Mouse (Mus musculus) heart, postnatal 0 days (tissue): ENCODE results near the gene Ankar.

ENCODE experiments used
- CTCF ChIP-seq: IDR thresholded peaks from 2 replicates; pipeline ENCODE4 v1.5.1; 2016; ENCODE audit warnings: antibody characterized with exemption, control low read depth, low read depth
- EP300 ChIP-seq: IDR thresholded peaks from 2 replicates; pipeline ENCODE4 v1.6.1; 2016; ENCODE audit warnings: antibody characterized with exemption, low read depth

GRCm38 (mm10) chr1:72601233-72601632 lies 99.1 kb downstream of the Ankar start:
- TF ChIP-seq CTCF: no peak
- TF ChIP-seq EP300: no peak
